Mouse (Mus musculus): ENCODE results near the gene F13b. TPM values are rescaled to one million over a fixed set of nuclear protein-coding genes. Genes with fewer than 3 reads are reported as not detected.

The F13b gene
- polyA plus RNA-seq, 1 experiment from 2014 or later = 0.06 TPM

DNA sequence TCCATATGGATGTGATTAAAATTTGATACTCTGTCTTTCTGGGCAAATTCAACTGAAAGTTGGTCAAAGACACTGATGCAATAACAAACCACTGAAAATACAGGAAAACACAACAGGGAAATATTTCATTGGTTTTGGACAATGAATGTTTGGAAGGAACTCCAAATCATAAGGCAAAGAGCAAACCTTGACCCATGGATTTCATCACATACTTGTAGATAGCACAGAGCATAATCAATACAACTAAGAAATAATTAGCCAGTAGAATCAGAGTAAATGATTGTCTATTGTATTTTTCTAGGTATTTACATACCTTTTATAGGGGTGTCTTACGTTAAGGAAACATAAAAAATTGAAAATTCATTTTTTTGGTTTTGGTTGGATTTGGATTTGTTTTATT lies 47.0 kb downstream of the F13b start:
- Histone ChIP-seq H3K4me2 (replicated peaks; ENCODE audit: low read depth, low read length) (no peak overlapping the region), H3K27me3 (replicated peaks; ENCODE audit: insufficient read depth, low read length) (no peaks in the 10 kb centered on the region), H3K27ac (ENCODE audit: low read length) (no peak overlapping the region), H3K9me3 (ENCODE audit: low read length) (no peaks in the 10 kb centered on the region), H3K4me3 (ENCODE audit: low read depth, low read length) (no peak overlapping the region), H3K4me1 (ENCODE audit: insufficient read depth, low read depth, low read length) (no peaks in the 10 kb centered on the region), H3K36me3 (ENCODE audit: insufficient read depth, low read length) (no peaks in the 10 kb centered on the region), H3K9ac (replicated peaks; ENCODE audit: low read depth) (no peak overlapping the region)
- no peak for DNase-seq (ENCODE audit: low spot score)
- WGBS = 75% methylated on average over 1 of the region's 1 CpGs
- no peak for TF ChIP-seq EP300 (IDR thresholded peaks at IDR 0.05)
- TF ChIP-seq CTCF (IDR thresholded peaks at IDR 0.05) = no peak
- ATAC-seq = no peak

DNA sequence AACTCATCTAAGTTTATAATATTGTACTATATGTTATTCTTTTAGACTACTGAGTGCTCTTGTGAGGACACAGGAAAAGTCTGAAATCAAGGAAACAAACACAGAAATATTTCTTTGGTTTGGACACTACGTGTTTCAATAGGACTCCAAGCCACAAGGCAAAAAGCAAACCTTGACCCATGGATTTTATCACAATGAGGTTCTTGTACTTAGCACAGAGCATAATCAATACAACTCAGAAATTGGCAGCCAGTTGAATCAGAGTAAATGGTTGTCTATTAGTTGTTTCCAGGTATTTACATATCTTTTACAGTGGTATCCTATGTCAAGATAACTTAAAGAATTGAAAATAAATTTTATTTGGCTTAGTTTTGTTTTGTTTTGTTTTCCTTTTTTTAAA lies 49.8 kb downstream of the F13b start:
- no peak overlapping the region for H3K4me3 ChIP-seq (ENCODE audit: low read depth, low read length)
- no peaks in the 10 kb centered on the region for H3K4me1 ChIP-seq (ENCODE audit: insufficient read depth, low read depth, low read length)
- WGBS = 53% methylated on average over 1 of the region's 1 CpGs
- no peak for TF ChIP-seq EP300 (IDR thresholded peaks at IDR 0.05)
- no peak overlapping the region for H3K4me2 ChIP-seq (replicated peaks; ENCODE audit: low read depth, low read length)
- H3K9me3 ChIP-seq (ENCODE audit: low read length) = no peaks in the 10 kb centered on the region
- H3K9ac ChIP-seq (replicated peaks; ENCODE audit: low read depth) = no peak overlapping the region
- H3K27ac ChIP-seq (ENCODE audit: low read length) = no peak overlapping the region
- ATAC-seq (no peak), DNase-seq (ENCODE audit: low spot score) (no peak)
- no peaks in the 10 kb centered on the region for H3K36me3 ChIP-seq (ENCODE audit: insufficient read depth, low read length)
- no peaks in the 10 kb centered on the region for H3K27me3 ChIP-seq (replicated peaks; ENCODE audit: insufficient read depth, low read length)

DNA sequence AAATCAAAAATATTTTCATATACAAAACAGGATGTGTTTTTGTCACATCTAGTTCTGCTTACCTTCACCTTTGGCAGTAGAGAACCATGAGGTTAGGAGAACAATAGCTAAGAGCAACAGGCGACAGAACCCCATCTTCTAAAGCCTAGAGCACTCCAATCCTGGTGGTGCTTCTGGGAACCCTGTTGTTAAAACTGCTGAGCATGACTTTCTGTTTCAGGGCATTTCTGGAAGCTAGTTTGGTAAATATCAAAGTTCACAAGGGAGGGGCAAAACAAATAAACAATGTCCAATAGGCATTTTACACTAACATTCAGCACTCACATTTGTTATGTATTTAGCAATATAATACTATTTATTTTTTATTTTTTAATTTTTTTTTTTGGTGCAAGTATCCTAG lies 58.5 kb downstream of the F13b start, which contains the start of gene Cfhr1:
Cfhr1 (minus strand) TSS at position 249 of the 400 bp plus-strand sequence.
- Histone ChIP-seq H3K4me2 (replicated peaks; ENCODE audit: low read depth, low read length) (no peak within 1 kb of the TSS), H3K9me3 (ENCODE audit: low read length) (no peaks in the 10 kb centered on the region), H3K4me1 (ENCODE audit: insufficient read depth, low read depth, low read length) (no peaks in the 10 kb centered on the region), H3K4me3 (ENCODE audit: low read depth, low read length) (no peak within 1 kb of the TSS), H3K36me3 (ENCODE audit: insufficient read depth, low read length) (no peaks in the 10 kb centered on the region), H3K27ac (ENCODE audit: low read length) (no peak within 1 kb of the TSS), H3K9ac (replicated peaks; ENCODE audit: low read depth) (no peak within 1 kb of the TSS), H3K27me3 (replicated peaks; ENCODE audit: insufficient read depth, low read length) (no peaks in the 10 kb centered on the region)
- TF ChIP-seq CTCF (IDR thresholded peaks at IDR 0.05) (no peak), EP300 (IDR thresholded peaks at IDR 0.05) (no peak)
- WGBS = 59% methylated on average over 1 of the region's 1 CpGs
- ATAC-seq (no peak), DNase-seq (ENCODE audit: low spot score) (no peak)

Other genes with a start within 250 kb of the F13b start
- gene Crb1, start 124.6 kb upstream of the F13b start, polyA plus RNA-seq (2015; fragmentation: Nextera tagmentation; extraction: Ambion mirVana) = 0.10 and 0.18 TPM in 2 replicates
- 3.0 and 4.3 TPM in 2 replicates for gene Zbtb41, start 79.4 kb upstream of the F13b start, polyA plus RNA-seq (2015; fragmentation: Nextera tagmentation; extraction: Ambion mirVana)
- gene Aspm, start 46.9 kb upstream of the F13b start, polyA plus RNA-seq (2015; fragmentation: Nextera tagmentation; extraction: Ambion mirVana) = 0.54 and 0.95 TPM in 2 replicates
- not detected in 2 replicates for gene Cfhr1, start 58.6 kb downstream of the F13b start, polyA plus RNA-seq (2015; fragmentation: Nextera tagmentation; extraction: Ambion mirVana)